Mouse (Mus musculus) ES-E14 (cell line): ENCODE data around the gene Zmiz1. TPM values are rescaled to one million over a fixed set of nuclear protein-coding genes. Genes with fewer than 3 reads are reported as not detected.

Experiments
- DNase-seq: peaks from one replicate; pipeline ENCODE4 v3.0.0-alpha.2; 2013; ENCODE audit warnings: low read depth, low spot score
- H3K27ac ChIP-seq: 2 replicates; pipeline ENCODE4 v1.5.1; 2012; ENCODE audit warnings: low read depth, mild to moderate bottlenecking, low read length, moderate library complexity, mixed read lengths; ENCODE audit not compliant: poor library complexity, insufficient read depth, severe bottlenecking
- H3K36me3 ChIP-seq: 2 replicates; pipeline ENCODE4 v1.6.1; 2012; ENCODE audit warnings: mild to moderate bottlenecking, low read length, moderate library complexity, mixed read lengths; ENCODE audit not compliant: control insufficient read depth, poor library complexity, insufficient read depth, severe bottlenecking
- H3K4me1 ChIP-seq, 2 experiments: fragments of 150-350 bp in 1 of 2; sonication (generic) in 1 of 2; 2 replicates each; pipeline ENCODE4 v1.6.1; 2012; ENCODE audit warnings: low read length in 2 of 2, mild to moderate bottlenecking in 1 of 2, mixed read lengths in 1 of 2; ENCODE audit not compliant: control insufficient read depth in 2 of 2, insufficient read depth in 2 of 2, poor library complexity in 1 of 2
- H3K4me3 ChIP-seq, 2 experiments: fragments of 150-350 bp in 1 of 2; sonication (generic) in 1 of 2; 2 replicates each; pipeline ENCODE4 v1.5.1; 2012; ENCODE audit warnings: low read length in 2 of 2, low read depth in 1 of 2, mild to moderate bottlenecking in 1 of 2, mixed read lengths in 1 of 2; ENCODE audit not compliant: insufficient read depth in 1 of 2, poor library complexity in 1 of 2, severe bottlenecking in 1 of 2
- H3K9ac ChIP-seq: 2 replicates; pipeline ENCODE4 v1.6.1; 2012; ENCODE audit warnings: low read depth, mild to moderate bottlenecking, low read length, mixed read lengths; ENCODE audit not compliant: poor library complexity, insufficient read depth, severe bottlenecking
- H3K9me3 ChIP-seq: fragments of 150-350 bp; sonication (generic); 2 replicates; pipeline ENCODE4 v1.6.1; 2012; ENCODE audit warnings: low read depth, mild to moderate bottlenecking, low read length; ENCODE audit not compliant: control insufficient read depth, insufficient read depth
- CHD2 ChIP-seq: IDR thresholded peaks from 2 replicates; pipeline ENCODE4 v1.6.1; 2014; ENCODE audit warnings: mild to moderate bottlenecking, low read depth, low read length, inconsistent platforms
- HCFC1 ChIP-seq: IDR thresholded peaks from 2 replicates; pipeline ENCODE4 v1.6.1; 2012; ENCODE audit warnings: low read length, inconsistent platforms, borderline replicate concordance; ENCODE audit not compliant: insufficient read depth
- MAFK ChIP-seq: IDR thresholded peaks from 2 replicates; pipeline ENCODE4 v1.6.1; 2014; ENCODE audit warnings: mild to moderate bottlenecking, low read depth, low read length, inconsistent platforms; ENCODE audit not compliant: insufficient read depth
- ZC3H11A ChIP-seq: IDR thresholded peaks from 2 replicates; pipeline ENCODE4 v1.6.1; 2012; ENCODE audit warnings: low read depth, mild to moderate bottlenecking, inconsistent platforms, low read length, borderline replicate concordance
- ZNF384 ChIP-seq: IDR thresholded peaks from 2 replicates; pipeline ENCODE4 v1.6.1; 2012; ENCODE audit warnings: low read depth, low read length, inconsistent platforms
- in situ Hi-C, 2 experiments: fragments of 600-800 bp; cut with MboI; formaldehyde crosslinking; loops; one replicate each; pipeline ENCODE4 v1.15.1; 2025; ENCODE audit warnings: low sequenced_read_pairs in 2 of 2, inconsistent platforms in 1 of 2; ENCODE audit not compliant: unreplicated experiment in 2 of 2
- total RNA-seq: library from RNA; depleted of rRNA; stranded (reverse); fragments of 300-350 nt; gene quantifications from 2 replicates; pipeline ENCODE4 v1.2.3, GENCODE M21; 2012

Gene Zmiz1
- total RNA-seq, 1 experiment = 16.9 TPM

DNA sequence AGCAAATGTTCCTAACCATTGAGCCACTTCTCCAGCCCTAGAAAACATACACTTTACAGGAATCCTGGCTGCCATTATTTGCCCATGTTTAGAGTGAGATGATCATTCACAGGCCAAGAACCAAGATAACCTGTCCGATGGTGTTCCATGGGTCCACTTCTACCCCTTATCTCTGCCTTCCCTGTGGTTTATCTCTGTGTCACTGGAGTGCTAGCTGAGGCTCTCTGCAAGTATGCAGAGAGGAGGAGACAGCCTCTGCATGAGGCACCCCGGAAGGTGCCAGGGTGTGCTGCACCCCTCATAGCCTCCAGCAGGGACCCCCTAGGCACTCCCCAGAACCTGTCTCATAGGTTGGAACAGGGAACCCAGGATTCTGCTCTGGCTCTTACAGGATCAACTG, 108.9 kb downstream of the Zmiz1 start:
- H3K4me3 ChIP-seq = no peak overlapping the region
- H3K9ac ChIP-seq = no peak overlapping the region
- H3K27ac ChIP-seq = no peak overlapping the region
- TF ChIP-seq CHD2 (no peak), ZC3H11A (no peak), ZNF384 (no peak), HCFC1 (no peak)
- DNase-seq = no peak
- H3K4me1 ChIP-seq = peaks cover 0 to 2% of the 10 kb centered on the region in 2 experiments; a peak in 1 of 4 replicates
- in situ Hi-C loops = loop anchor here (25.0 kb wide), 2 partner anchors 581 to 1056 kb away; no protein-coding TSS in a partner anchor
- H3K9me3 ChIP-seq = no peaks in the 10 kb centered on the region
- no peaks in the 10 kb centered on the region for H3K36me3 ChIP-seq

DNA sequence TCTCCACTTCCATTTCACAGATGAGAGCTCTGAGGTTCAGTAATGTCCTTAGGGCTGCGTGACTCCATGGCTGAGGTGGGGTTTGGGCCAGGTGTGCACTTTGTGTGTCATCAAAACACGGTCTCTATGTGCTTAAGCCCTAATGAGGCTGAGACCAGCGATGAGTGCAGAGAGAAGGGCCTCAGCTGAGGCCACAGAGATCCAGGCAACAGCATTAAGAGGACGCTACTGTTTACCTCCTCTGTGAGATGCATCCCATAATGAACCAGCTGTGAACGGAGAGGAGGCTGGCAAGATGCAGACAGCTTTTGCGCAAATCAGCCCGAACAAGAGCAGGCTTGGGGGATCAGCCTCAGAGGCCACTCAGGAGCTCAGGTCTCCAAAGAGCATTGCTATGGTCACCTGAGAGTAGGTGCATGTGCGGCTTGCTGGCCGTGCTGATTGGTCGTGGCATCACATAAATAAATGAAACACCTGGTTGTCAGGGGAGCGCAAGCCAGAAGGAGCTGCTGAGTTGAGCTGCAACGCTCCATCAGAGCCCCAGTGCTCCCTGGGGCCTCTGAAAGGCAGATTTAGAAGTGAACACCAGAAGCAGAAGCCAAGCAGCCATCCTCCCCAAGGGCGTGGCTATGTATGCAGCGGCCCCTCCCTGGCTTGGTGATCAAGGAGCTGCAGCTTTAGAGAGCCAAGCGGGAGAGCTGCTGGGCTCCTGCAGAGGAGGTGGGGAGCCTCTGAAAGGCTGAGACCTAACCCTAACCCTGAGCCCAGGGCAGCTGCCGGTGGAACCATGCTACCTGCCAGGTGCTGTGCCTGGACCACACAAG, 115.3 kb downstream of the Zmiz1 start:
- Histone ChIP-seq H3K36me3 (no peaks in the 10 kb centered on the region), H3K9ac (no peak overlapping the region), H3K4me3 (no peak overlapping the region), H3K4me1 (peaks cover 6 to 18% of the 10 kb centered on the region in 2 experiments; a peak in 3 of 4 replicates), H3K9me3 (no peaks in the 10 kb centered on the region), H3K27ac (no peak overlapping the region)
- DNase-seq = no peak
- no peak for TF ChIP-seq ZNF384
- no peak for TF ChIP-seq CHD2
- no peak for TF ChIP-seq HCFC1
- no peak for TF ChIP-seq MAFK
- TF ChIP-seq ZC3H11A = no peak
- in situ Hi-C loops = loop anchor here (25.0 kb wide), 2 partner anchors 587 to 1062 kb away; no protein-coding TSS in a partner anchor

DNA sequence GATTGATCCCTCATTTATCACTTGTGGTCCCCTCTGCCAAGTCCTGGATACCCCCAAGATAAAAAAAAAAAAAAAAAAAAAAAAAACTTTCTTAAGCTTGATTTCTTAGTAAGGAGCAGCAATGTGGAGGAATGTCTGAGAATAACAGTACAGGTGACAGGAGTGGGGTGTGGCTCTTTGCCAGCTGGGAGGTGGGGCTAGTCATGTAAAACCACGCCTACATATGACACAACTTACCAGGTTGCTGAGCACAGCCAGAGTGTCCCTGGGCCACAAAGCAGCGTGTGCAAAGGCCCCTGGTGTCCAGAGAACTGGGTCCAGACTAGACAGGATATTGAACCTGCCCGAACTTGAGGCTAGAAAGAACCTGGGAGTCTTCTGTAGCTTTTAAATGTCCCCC, 117.7 kb downstream of the Zmiz1 start:
- Histone ChIP-seq H3K4me3 (no peak overlapping the region), H3K9me3 (no peaks in the 10 kb centered on the region), H3K9ac (no peak overlapping the region), H3K36me3 (0 out of 2 replicates have a peak, but pooled peaks cover 2% of the 10 kb centered on the region), H3K4me1 (peaks cover 4 to 23% of the 10 kb centered on the region in 2 experiments; a peak in 2 of 4 replicates), H3K27ac (no peak overlapping the region)
- in situ Hi-C loops = no loop called here
- TF ChIP-seq ZNF384 (peak; percentile 60), HCFC1 (no peak)
- DNase-seq = no peak

DNA sequence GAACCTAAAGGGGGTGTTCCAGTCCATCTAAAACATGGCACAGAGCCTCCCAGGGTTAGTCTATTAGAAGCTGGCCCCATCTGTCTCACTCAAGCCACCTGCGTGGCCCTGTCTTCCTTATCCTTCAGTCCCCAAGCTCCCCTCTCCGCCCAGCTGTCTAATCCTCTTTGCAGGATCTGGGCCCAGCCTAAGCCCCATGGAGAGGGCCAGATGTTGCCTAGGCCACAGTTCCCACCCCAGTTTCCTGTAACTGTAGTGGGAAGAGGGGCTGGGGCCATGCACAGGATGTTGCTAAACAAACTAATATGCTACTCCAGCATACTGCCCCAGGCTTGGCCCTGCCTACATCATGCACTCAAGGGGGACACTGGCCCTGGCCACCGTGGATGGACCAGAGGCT, 118.4 kb downstream of the Zmiz1 start:
- in situ Hi-C loops = no loop called here
- Histone ChIP-seq H3K36me3 (0 out of 2 replicates have a peak, but pooled peaks cover 2% of the 10 kb centered on the region), H3K9me3 (no peaks in the 10 kb centered on the region), H3K9ac (no peak overlapping the region), H3K4me3 (no peak overlapping the region), H3K4me1 (peaks cover 4 to 23% of the 10 kb centered on the region in 2 experiments; a peak in 2 of 4 replicates), H3K27ac (no peak overlapping the region)
- no peak for DNase-seq
- TF ChIP-seq MAFK (no peak), HCFC1 (no peak), CHD2 (no peak), ZC3H11A (no peak), ZNF384 (no peak)

DNA sequence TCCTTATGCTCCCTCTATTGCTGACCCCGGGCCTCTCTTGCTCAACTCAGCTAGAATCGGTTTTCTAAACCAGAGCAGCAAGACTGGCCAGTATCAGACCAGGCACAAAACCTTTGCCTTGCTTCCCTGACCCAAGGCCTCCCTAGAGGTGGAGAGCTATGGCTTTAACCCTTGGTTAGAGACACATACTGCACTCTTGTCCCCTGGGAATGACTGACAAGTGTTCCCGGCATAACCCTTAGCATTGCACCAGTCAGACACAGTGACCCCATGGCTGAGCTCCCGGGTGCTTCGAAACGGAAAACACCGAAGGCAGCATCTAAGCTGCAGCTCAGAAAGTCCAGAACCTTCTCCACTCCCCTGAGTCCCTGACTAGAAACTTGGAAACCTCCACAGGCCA, 120.6 kb downstream of the Zmiz1 start:
- Histone ChIP-seq H3K27ac (no peak overlapping the region), H3K4me3 (no peak overlapping the region), H3K9ac (no peak overlapping the region), H3K4me1 (peaks cover 2 to 19% of the 10 kb centered on the region in 2 experiments; a peak in 2 of 4 replicates), H3K36me3 (0 out of 2 replicates have a peak, but pooled peaks cover 2% of the 10 kb centered on the region), H3K9me3 (no peaks in the 10 kb centered on the region)
- in situ Hi-C loops = no loop called here
- TF ChIP-seq ZNF384 (no peak), ZC3H11A (no peak), MAFK (no peak), CHD2 (no peak), HCFC1 (no peak)
- no peak for DNase-seq
